Mouse (Mus musculus): Measurements from ENCODE around the gene Nf1.
A peak's percentile ranks its signal among the peaks of the same experiment; 100 is the strongest.
"Not testable (repeated sequence)": the region's sequence is repeated elsewhere in the genome, so short reads cannot be mapped to it uniquely, and the experiment has no call there.

Nf1 gene

GRCm38 (mm10) chr11:79339234-79339807, at the start of gene Nf1:
Gene Nf1, plus strand, starts transcription at chr11:79339693.
- peak; percentile 91 for DNase-seq (ENCODE audit: low read depth, low spot score)

GRCm38 (mm10) chr11:79290473-79290872, 49.0 kb upstream of the Nf1 start:
- no peak for DNase-seq (ENCODE audit: low read depth, low spot score)

GRCm38 (mm10) chr11:79291651-79292050, 47.8 kb upstream of the Nf1 start:
- no peak for DNase-seq (ENCODE audit: low read depth, low spot score)

GRCm38 (mm10) chr11:79292130-79292529, 47.4 kb upstream of the Nf1 start:
- DNase-seq (ENCODE audit: low read depth, low spot score) = no peak

- no peak for DNase-seq (ENCODE audit: low read depth, low spot score)
Observed at GRCm38 (mm10) chr11:79293025-79293424, 46.5 kb upstream of the Nf1 start.

GRCm38 (mm10) chr11:79293971-79294370, 45.5 kb upstream of the Nf1 start:
- DNase-seq (ENCODE audit: low read depth, low spot score) = no peak

- peak; percentile 49 for DNase-seq (ENCODE audit: low read depth, low spot score)
Observed at GRCm38 (mm10) chr11:79296167-79296566, 43.3 kb upstream of the Nf1 start.

GRCm38 (mm10) chr11:79296856-79297491, 42.5 kb upstream of the Nf1 start, which contains the start of gene Gm9964:
Gene Gm9964, minus strand, starts transcription at chr11:79296906.
- DNase-seq (ENCODE audit: low read depth, low spot score) = no peak

- DNase-seq (ENCODE audit: low read depth, low spot score) = no peak
Observed at GRCm38 (mm10) chr11:79299719-79300431, 39.6 kb upstream of the Nf1 start.

GRCm38 (mm10) chr11:79303109-79303508, 36.4 kb upstream of the Nf1 start:
- DNase-seq (ENCODE audit: low read depth, low spot score) = no peak

GRCm38 (mm10) chr11:79304245-79304644, 35.2 kb upstream of the Nf1 start:
- DNase-seq (ENCODE audit: low read depth, low spot score) = not testable (repeated sequence)

- DNase-seq (ENCODE audit: low read depth, low spot score) = no peak
Observed at GRCm38 (mm10) chr11:79305697-79306340, 33.7 kb upstream of the Nf1 start.

GRCm38 (mm10) chr11:79306510-79306909, 33.0 kb upstream of the Nf1 start:
- no peak for DNase-seq (ENCODE audit: low read depth, low spot score)

- DNase-seq (ENCODE audit: low read depth, low spot score) = no peak
Observed at GRCm38 (mm10) chr11:79306996-79307395, 32.5 kb upstream of the Nf1 start.

GRCm38 (mm10) chr11:79307560-79308200, 31.8 kb upstream of the Nf1 start:
- no peak for DNase-seq (ENCODE audit: low read depth, low spot score)

- no peak for DNase-seq (ENCODE audit: low read depth, low spot score)
Observed at GRCm38 (mm10) chr11:79310467-79310866, 29.0 kb upstream of the Nf1 start.

- DNase-seq (ENCODE audit: low read depth, low spot score) = no peak
Observed at GRCm38 (mm10) chr11:79316807-79317345, 22.6 kb upstream of the Nf1 start.

- no peak for DNase-seq (ENCODE audit: low read depth, low spot score)
Observed at GRCm38 (mm10) chr11:79319807-79320206, 19.7 kb upstream of the Nf1 start.

- DNase-seq (ENCODE audit: low read depth, low spot score) = no peak
Observed at GRCm38 (mm10) chr11:79323985-79324685, 15.4 kb upstream of the Nf1 start.

GRCm38 (mm10) chr11:79325663-79326062, 13.8 kb upstream of the Nf1 start:
- DNase-seq (ENCODE audit: low read depth, low spot score) = no peak

- DNase-seq (ENCODE audit: low read depth, low spot score) = no peak
Observed at GRCm38 (mm10) chr11:79327106-79327505, 12.4 kb upstream of the Nf1 start.
